Mouse (Mus musculus) kidney, adult 11 months (tissue): ENCODE measurements around the gene Rab3gap1.

Experiments used
- DNase-seq: peaks from one replicate; pipeline ENCODE4 v3.0.0; 2022

Rab3gap1 gene

DNA sequence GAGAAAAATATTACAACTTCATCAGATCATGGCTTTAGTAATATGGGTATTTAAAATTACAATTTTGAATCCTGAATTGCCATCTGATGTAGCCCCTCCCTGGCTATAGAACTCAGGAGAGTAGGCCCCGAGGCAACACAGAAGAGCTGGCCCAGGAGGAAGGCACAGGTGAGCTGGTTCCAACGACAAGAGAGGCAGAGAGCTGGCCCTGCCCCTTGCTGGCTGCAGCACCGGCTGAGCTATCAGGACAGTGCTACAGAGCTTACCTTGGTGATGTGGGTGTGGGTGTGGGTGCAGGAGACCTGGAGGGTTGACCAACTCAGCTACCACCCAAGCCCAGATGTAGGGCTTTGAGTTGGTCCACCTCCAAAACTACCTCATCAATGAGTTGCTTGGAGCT lies 119.7 kb downstream of the Rab3gap1 start:
- DNase-seq: no peak

DNA sequence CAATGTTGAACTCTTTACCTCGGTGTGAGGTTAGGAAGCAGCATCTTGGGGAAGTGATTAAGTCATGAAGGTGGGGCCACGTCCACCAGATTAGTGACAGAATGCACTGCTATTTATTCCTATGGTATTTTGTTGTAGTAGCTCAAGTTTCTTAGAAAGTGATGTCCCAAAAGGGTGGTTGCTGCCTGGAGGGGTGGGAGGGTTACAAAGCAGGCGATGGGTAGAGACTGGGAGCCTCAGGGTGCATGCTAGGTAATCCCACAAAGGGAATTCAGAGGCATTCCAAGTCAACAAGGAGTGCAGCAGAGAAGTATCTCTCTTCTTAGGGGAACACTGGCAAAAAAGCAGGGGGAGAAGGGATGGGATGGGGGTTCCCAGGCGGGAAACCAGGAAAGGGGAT lies 120.8 kb downstream of the Rab3gap1 start:
- no peak for DNase-seq

DNA sequence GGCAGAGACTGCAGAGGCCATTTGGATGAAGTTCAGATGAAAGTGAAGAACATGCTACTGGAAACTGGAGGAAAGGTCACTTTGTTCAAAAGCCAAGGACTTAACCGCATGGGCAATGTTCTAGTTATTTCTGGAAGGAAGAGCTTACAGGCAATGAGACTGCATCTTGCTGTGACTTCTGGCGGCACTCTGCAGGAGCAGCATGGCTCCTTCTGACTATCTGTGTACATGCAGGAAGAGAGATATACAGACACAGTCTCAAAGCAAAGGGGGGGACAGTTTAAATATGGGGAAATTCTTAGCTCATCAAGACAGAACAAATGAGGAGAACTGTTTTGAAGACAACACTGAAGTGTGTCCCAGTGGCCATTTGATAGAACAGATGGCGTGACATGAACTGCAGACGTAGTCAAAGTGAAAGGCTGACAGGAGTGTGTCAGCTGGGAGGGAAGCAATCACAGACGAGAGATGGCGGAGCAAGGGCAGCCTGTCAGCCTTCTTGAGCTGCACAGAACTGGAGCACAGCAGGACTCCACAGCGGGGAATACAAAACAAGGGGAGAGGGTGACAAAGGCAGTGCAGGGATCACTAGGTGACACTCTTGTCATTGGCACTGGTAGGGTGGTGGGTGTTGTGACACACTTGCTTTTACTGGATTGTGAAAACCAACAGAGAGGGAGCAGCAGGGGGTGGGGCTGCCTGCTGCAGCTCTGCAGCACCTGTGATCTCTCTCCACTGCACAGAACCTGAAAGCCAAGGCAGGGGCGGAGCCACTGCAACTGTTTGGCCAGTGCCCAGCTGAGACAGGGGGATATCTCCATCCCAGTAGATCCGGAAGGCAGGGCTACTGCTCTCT lies 121.5 kb downstream of the Rab3gap1 start:
- peak; percentile 36 for DNase-seq
